Mouse (Mus musculus) MEL (cell line): ENCODE measurements around the gene Dap. TPM values are rescaled to one million over a fixed set of nuclear protein-coding genes. Genes with fewer than 3 reads are reported as not detected.

Experiments used
- DNase-seq: peaks from one replicate; pipeline ENCODE4 v3.0.0; 2011; ENCODE audit warnings: low read depth, low spot score
- H3K27ac ChIP-seq: 2 replicates; pipeline ENCODE4 v1.5.1; 2012; ENCODE audit warnings: low read depth, mild to moderate bottlenecking, control low read depth, low read length, moderate library complexity; ENCODE audit not compliant: control insufficient read depth
- H3K27me3 ChIP-seq, 2 experiments: fragments of 150-350 bp in 1 of 2; sonication (generic) in 1 of 2; 2 replicates each; pipeline ENCODE4 v1.6.1; 2012; ENCODE audit warnings: low read length in 2 of 2, mild to moderate bottlenecking in 2 of 2, improper control_type of control experiment in 1 of 2, moderate library complexity in 1 of 2; ENCODE audit not compliant: insufficient read depth in 2 of 2, control insufficient read depth in 1 of 2
- H3K36me3 ChIP-seq, 2 experiments: 2 replicates each; pipeline ENCODE4 v1.6.1; 2012 to 2014; ENCODE audit warnings: low read length in 2 of 2, improper control_type of control experiment in 1 of 2, inconsistent platforms in 1 of 2, mild to moderate bottlenecking in 1 of 2; ENCODE audit not compliant: insufficient read depth in 2 of 2, control insufficient read depth in 1 of 2
- H3K4me1 ChIP-seq, 2 experiments: fragments of 150-350 bp in 1 of 2; sonication (generic) in 1 of 2; 2 replicates each; pipeline ENCODE4 v1.6.1; 2012; ENCODE audit warnings: low read length in 2 of 2, improper control_type of control experiment in 1 of 2, mild to moderate bottlenecking in 1 of 2; ENCODE audit not compliant: insufficient read depth in 2 of 2, control insufficient read depth in 1 of 2
- H3K4me3 ChIP-seq, 2 experiments: fragments of 150-350 bp in 1 of 2; sonication (generic) in 1 of 2; 2 replicates each; pipeline ENCODE4 v1.5.1; 2012; ENCODE audit warnings: low read depth in 2 of 2, low read length in 2 of 2, mild to moderate bottlenecking in 2 of 2, moderate library complexity in 2 of 2, control low read depth in 1 of 2, improper control_type of control experiment in 1 of 2; ENCODE audit not compliant: control insufficient read depth in 1 of 2, insufficient read depth in 1 of 2
- H3K79me2 ChIP-seq: 2 replicates; pipeline ENCODE4 v1.6.1; 2012; ENCODE audit warnings: mild to moderate bottlenecking, low read length, moderate library complexity; ENCODE audit not compliant: control insufficient read depth, poor library complexity, insufficient read depth
- H3K9ac ChIP-seq: 2 replicates; pipeline ENCODE4 v1.6.1; 2012; ENCODE audit warnings: low read depth, mild to moderate bottlenecking, control low read depth, low read length, moderate library complexity; ENCODE audit not compliant: control insufficient read depth, poor library complexity, severe bottlenecking
- H3K9me3 ChIP-seq: fragments of 150-350 bp; sonication (generic); replicated peaks from 2 replicates; pipeline ENCODE4 v1.6.1; 2012; ENCODE audit warnings: mild to moderate bottlenecking, low read length, improper control_type of control experiment, moderate library complexity; ENCODE audit not compliant: insufficient read depth
- CHD2 ChIP-seq: IDR thresholded peaks from 2 replicates; pipeline ENCODE4 v1.6.1; 2011; ENCODE audit warnings: low read length, improper control_type of control experiment
- GABPA ChIP-seq: IDR thresholded peaks from 2 replicates; pipeline ENCODE4 v1.6.1; 2012; ENCODE audit warnings: low read depth, mild to moderate bottlenecking, inconsistent platforms, low read length, improper control_type of control experiment, moderate library complexity
- GATA1 ChIP-seq: IDR thresholded peaks from 2 replicates; pipeline ENCODE4 v1.6.1; 2011; ENCODE audit warnings: low read depth, low read length, improper control_type of control experiment
- JUND ChIP-seq: IDR thresholded peaks from 2 replicates; pipeline ENCODE4 v1.6.1; 2011; ENCODE audit warnings: low read depth, mild to moderate bottlenecking, improper control_type of control experiment, low read length
- KAT2A ChIP-seq: conservative IDR thresholded peaks from 2 replicates; pipeline ENCODE4 v1.6.1; 2012; ENCODE audit warnings: low read depth, low read length, improper control_type of control experiment, inconsistent platforms
- MAFK ChIP-seq: IDR thresholded peaks from 2 replicates; pipeline ENCODE4 v1.6.1; 2011; ENCODE audit warnings: low read depth, mild to moderate bottlenecking, low read length, improper control_type of control experiment, borderline replicate concordance
- MAZ ChIP-seq: IDR thresholded peaks from 2 replicates; pipeline ENCODE4 v1.6.1; 2012; ENCODE audit warnings: low read depth, mild to moderate bottlenecking, inconsistent platforms, low read length, improper control_type of control experiment
- MEF2A ChIP-seq: IDR thresholded peaks from 2 replicates; pipeline ENCODE4 v1.6.1; 2014; ENCODE audit warnings: low read depth, mild to moderate bottlenecking, inconsistent platforms, low read length, improper control_type of control experiment; ENCODE audit not compliant: poor library complexity, insufficient replicate concordance, severe bottlenecking; ENCODE audit errors: extremely low read depth
- MXI1 ChIP-seq: IDR thresholded peaks from 2 replicates; pipeline ENCODE4 v1.6.1; 2011; ENCODE audit warnings: mild to moderate bottlenecking, low read depth, low read length, improper control_type of control experiment
- MYC ChIP-seq: IDR thresholded peaks from 2 replicates; pipeline ENCODE4 v1.6.1; 2011; ENCODE audit warnings: low read depth, mild to moderate bottlenecking, low read length, improper control_type of control experiment, moderate library complexity
- NRF1 ChIP-seq: IDR thresholded peaks from 2 replicates; pipeline ENCODE4 v1.6.1; 2014; ENCODE audit warnings: low read depth, mild to moderate bottlenecking, inconsistent platforms, low read length, improper control_type of control experiment, moderate library complexity; ENCODE audit not compliant: poor library complexity, insufficient read depth, severe bottlenecking
- POLR2AphosphoS2 ChIP-seq: IDR thresholded peaks from 2 replicates; pipeline ENCODE4 v1.6.1; 2011; ENCODE audit warnings: low read length, improper control_type of control experiment
- RAD21 ChIP-seq: IDR thresholded peaks from 2 replicates; pipeline ENCODE4 v1.6.1; 2011; ENCODE audit warnings: mild to moderate bottlenecking, low read depth, low read length, improper control_type of control experiment
- TCF12 ChIP-seq: IDR thresholded peaks from 2 replicates; pipeline ENCODE4 v1.6.1; 2014; ENCODE audit warnings: low read depth, mild to moderate bottlenecking, inconsistent platforms, low read length, improper control_type of control experiment, moderate library complexity
- ZC3H11A ChIP-seq: IDR thresholded peaks from 2 replicates; pipeline ENCODE4 v1.6.1; 2012; ENCODE audit warnings: low read depth, mild to moderate bottlenecking, inconsistent platforms, low read length, improper control_type of control experiment
- ZKSCAN1 ChIP-seq: IDR thresholded peaks from 2 replicates; pipeline ENCODE4 v1.6.1; 2012; ENCODE audit warnings: low read depth, mild to moderate bottlenecking, inconsistent platforms, low read length, improper control_type of control experiment, moderate library complexity
- ZMIZ1 ChIP-seq: IDR thresholded peaks from 2 replicates; pipeline ENCODE4 v1.6.1; 2012; ENCODE audit warnings: low read depth, mild to moderate bottlenecking, inconsistent platforms, low read length, improper control_type of control experiment, moderate library complexity
- polyA plus RNA-seq, 2 experiments: library from polyadenylated mRNA; stranded (reverse) in 1 of 2; unstranded in 1 of 2; fragments of >175 nt in 1 of 2; fragments of >200 nt in 1 of 2; gene quantifications; 2 replicates each; pipeline versions ENCODE4 v1.2.1 to v1.2.4; 2012; ENCODE audit warnings: low replicate concordance in 2 of 2, low read depth in 1 of 2; ENCODE audit not compliant: insufficient read length in 2 of 2, insufficient read depth in 1 of 2, missing spikeins in 1 of 2
- total RNA-seq: library from RNA; depleted of rRNA; stranded (reverse); fragments of 300-350 nt; gene quantifications from 2 replicates; pipeline ENCODE4 v1.2.3, GENCODE M21; 2012

The Dap gene
- total and polyA plus RNA-seq, 3 experiments = 17.8 to 72.6 TPM; not detected in 1

DNA sequence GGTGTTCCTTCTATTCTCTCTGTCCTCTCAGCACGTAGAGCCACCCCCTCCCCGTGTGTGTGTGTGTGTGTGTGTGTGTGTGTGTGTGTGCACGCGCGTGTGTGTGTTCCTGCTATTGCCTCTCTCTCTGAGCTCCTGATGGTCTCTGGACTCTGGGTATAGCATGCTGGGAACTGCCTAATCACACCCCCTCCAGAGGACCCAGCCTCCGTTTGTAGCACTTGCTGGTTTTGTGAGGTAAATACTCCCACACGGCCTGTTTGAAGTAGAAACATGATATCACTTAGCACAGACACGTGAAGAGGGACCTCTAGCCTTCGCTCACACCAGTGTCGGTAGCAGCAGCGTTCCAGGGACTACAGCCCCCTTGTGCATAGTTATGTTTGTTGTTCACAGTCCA is 14.5 kb downstream of the Dap start:
- no peaks in the 10 kb centered on the region for H3K9me3 ChIP-seq
- DNase-seq = no peak
- H3K36me3 ChIP-seq = no peaks in the 10 kb centered on the region; a peak in 1 of 4 replicates
- no peak overlapping the region for H3K9ac ChIP-seq
- H3K4me3 ChIP-seq = no peak overlapping the region
- H3K79me2 ChIP-seq = no peaks in the 10 kb centered on the region
- H3K27ac ChIP-seq = no peak overlapping the region
- TF ChIP-seq GABPA (no peak), JUND (no peak), MEF2A (no peak), NRF1 (no peak), KAT2A (no peak), MAZ (no peak), ZKSCAN1 (no peak)
- H3K27me3 ChIP-seq = no peaks in the 10 kb centered on the region
- no peaks in the 10 kb centered on the region for H3K4me1 ChIP-seq

DNA sequence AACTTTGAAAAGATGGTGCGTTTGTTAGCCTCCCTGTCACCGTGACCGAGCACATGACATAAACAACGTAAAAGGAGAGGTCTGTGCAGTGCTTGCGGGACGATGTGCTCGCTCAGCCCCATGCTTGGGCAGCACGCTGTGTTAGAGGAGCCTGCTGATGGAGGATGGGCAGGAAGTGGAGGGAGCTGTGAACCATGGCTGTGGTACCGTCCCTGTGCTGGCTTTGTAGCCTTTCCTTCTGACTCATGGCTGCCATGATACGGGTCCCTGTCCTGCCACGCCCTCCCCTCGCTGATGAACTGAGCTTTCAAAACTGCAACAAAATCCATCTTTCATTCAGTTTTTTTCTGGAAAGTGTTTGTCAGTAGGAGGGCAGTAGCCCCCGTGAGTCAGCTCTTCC is 15.6 kb downstream of the Dap start:
- DNase-seq = no peak
- Histone ChIP-seq H3K4me3 (no peak overlapping the region), H3K9me3 (no peaks in the 10 kb centered on the region), H3K27ac (no peak overlapping the region), H3K27me3 (no peaks in the 10 kb centered on the region), H3K4me1 (no peaks in the 10 kb centered on the region), H3K36me3 (no peaks in the 10 kb centered on the region; a peak in 1 of 4 replicates), H3K9ac (no peak overlapping the region), H3K79me2 (no peaks in the 10 kb centered on the region)
- no peak for TF ChIP-seq TCF12
- TF ChIP-seq MYC = no peak
- no peak for TF ChIP-seq POLR2AphosphoS2
- TF ChIP-seq MAZ = no peak
- TF ChIP-seq GATA1 = no peak
- TF ChIP-seq MXI1 = no peak
- no peak for TF ChIP-seq KAT2A
- TF ChIP-seq MAFK = no peak
- no peak for TF ChIP-seq ZMIZ1
- no peak for TF ChIP-seq RAD21
- no peak for TF ChIP-seq CHD2
- no peak for TF ChIP-seq ZC3H11A
- TF ChIP-seq GABPA = no peak
